Mouse (Mus musculus): Measurements from ENCODE around the gene Mfap2. TPM values are rescaled to one million over a fixed set of nuclear protein-coding genes. Genes with fewer than 3 reads are reported as not detected.

The Mfap2 gene
- polyA plus RNA-seq, 1 experiment from 2014 or later = 197 TPM

DNA sequence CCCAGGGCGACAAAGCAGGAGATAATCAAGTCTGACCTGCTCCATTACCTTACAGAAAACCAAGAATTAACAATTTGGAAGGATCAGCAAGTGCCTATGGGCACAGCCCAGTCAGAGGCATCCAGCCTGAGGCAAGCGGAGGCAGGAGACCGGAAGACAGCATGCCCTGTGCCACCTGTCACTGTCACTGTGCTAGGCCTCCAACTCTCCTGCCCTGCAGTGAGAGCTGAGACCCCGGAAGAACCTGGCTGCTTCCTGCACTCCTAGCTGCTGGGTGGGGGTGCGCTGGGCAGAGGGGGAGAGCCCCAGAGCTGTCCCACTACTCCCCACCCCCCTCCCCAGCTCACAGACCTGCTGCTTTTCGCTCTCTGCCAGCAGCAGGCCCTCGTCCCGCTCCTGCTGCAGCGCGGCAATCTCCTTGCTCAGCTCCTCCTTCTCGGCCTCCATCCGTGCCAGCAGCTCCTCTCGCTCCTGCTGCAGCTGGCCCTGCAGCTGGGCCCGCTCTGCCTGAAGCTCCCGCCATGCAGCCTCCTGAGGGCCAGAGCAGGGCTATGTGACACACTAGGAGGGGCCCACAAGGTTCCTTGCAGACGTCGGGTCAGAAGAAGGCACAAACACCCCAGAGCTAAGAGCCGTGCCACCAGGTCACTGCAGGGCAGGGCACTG, 20.5 kb downstream of the Mfap2 start:
- Histone ChIP-seq H3K9ac (ENCODE audit: low read length) (no peak overlapping the region), H3K4me1 (ENCODE audit: control insufficient read depth, insufficient read depth, low read length) (peaks cover 3% of the 10 kb centered on the region), H3K4me3 (ENCODE audit: low read length) (no peak overlapping the region), H3K9me3 (replicated peaks; ENCODE audit: control insufficient read depth, low read length) (no peaks in the 10 kb centered on the region), H3K27ac (ENCODE audit: low read length) (no peak overlapping the region), H3K4me2 (ENCODE audit: low read depth, low read length) (no peak overlapping the region), H3K36me3 (ENCODE audit: control insufficient read depth, insufficient read depth) (peaks cover 2% of the 10 kb centered on the region; the same call in 1 of the 2 replicates), H3K27me3 (ENCODE audit: control insufficient read depth, insufficient read depth, low read length) (no peaks in the 10 kb centered on the region)
- ATAC-seq (replicated peaks; ENCODE audit: extremely low read depth, insufficient read depth, low FRiP score) = no peak
- WGBS = 92% methylated on average over 18 of the region's 18 CpGs

DNA sequence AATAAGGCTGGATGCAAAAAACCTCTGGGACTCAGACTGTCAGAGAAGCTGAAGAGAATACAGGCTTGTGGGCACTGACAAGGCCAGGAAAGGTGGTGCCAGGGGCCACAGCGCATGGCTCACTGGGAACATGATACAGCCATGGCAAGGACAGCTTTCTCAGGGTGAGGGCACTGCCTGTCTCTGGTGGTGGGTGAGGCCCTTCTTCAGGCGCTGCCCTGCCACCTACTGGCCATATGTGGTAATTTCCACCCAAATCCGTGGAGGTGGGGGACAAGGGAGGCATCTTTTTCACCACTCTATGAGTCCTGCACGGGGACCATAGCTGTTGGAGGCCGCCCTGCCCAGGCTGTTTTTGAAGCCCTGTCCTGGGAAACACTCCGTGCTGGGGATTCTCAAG, 21.5 kb downstream of the Mfap2 start:
- Histone ChIP-seq H3K27me3 (ENCODE audit: control insufficient read depth, insufficient read depth, low read length) (no peaks in the 10 kb centered on the region), H3K4me3 (ENCODE audit: low read length) (no peak overlapping the region), H3K9ac (ENCODE audit: low read length) (no peak overlapping the region), H3K36me3 (ENCODE audit: control insufficient read depth, insufficient read depth) (peaks cover 2% of the 10 kb centered on the region; the same call in 1 of the 2 replicates), H3K27ac (ENCODE audit: low read length) (no peak overlapping the region), H3K4me1 (ENCODE audit: control insufficient read depth, insufficient read depth, low read length) (peaks cover 3% of the 10 kb centered on the region), H3K4me2 (ENCODE audit: low read depth, low read length) (no peak overlapping the region), H3K9me3 (replicated peaks; ENCODE audit: control insufficient read depth, low read length) (no peaks in the 10 kb centered on the region)
- 6% methylated on average over 6 of the region's 6 CpGs for WGBS
- ATAC-seq (replicated peaks; ENCODE audit: extremely low read depth, insufficient read depth, low FRiP score) = peak; percentile 67

DNA sequence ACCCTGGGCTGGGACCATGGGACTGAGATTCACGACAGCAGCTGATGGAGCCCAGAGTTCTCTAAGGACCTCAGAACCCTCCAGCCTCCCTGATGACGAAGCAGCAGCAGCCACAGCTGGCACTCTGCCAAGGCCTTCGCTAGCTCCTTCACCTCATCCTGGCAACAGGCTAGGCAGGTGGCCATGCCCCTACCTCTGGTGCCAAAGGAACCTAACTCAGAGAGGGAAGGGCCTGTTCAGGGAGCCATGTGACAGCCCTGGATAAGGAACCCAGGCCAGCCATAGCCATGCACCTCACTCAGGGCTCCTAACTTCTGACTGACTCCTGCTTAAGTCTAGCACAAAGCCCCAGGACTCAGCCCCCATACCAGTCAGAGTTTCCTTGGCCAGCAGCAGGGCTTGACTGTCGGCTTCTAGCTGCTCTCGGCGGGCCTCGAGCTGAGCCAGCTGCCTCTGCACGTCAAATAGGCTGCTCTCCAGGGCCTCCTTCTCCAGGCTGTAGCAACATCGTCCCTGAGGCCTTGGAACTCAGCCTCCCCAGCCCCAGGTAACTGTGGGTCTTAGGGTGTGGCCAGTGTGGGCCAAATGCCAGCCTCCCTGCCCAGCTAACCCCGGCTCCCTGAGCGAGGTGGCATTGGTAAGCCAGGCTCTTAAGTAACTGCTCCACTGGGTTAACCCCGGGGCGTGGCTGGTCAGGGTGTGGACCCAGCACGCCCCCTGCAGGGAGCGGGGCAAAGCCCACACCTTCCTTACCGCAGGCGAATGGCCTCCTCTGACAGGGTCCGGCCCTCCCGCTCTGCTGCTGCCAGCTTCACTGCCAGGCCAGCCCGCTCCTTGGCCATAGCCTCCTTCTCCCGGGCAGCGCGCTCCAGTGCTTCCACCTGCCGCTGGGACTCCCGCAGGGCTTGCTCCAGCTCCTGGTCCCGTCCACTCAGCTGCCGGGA, 23.7 kb downstream of the Mfap2 start:
- Histone ChIP-seq H3K9me3 (replicated peaks; ENCODE audit: control insufficient read depth, low read length) (no peaks in the 10 kb centered on the region), H3K4me2 (ENCODE audit: low read depth, low read length) (no peak overlapping the region), H3K36me3 (ENCODE audit: control insufficient read depth, insufficient read depth) (0 out of 2 replicates have a peak, but pooled peaks cover 5% of the 10 kb centered on the region), H3K27ac (ENCODE audit: low read length) (no peak overlapping the region), H3K27me3 (ENCODE audit: control insufficient read depth, insufficient read depth, low read length) (no peaks in the 10 kb centered on the region), H3K9ac (ENCODE audit: low read length) (no peak overlapping the region), H3K4me1 (ENCODE audit: control insufficient read depth, insufficient read depth, low read length) (peaks cover 3% of the 10 kb centered on the region), H3K4me3 (ENCODE audit: low read length) (no peak overlapping the region)
- WGBS = 71% methylated on average over 27 of the region's 27 CpGs
- no peak for ATAC-seq (replicated peaks; ENCODE audit: extremely low read depth, insufficient read depth, low FRiP score)

DNA sequence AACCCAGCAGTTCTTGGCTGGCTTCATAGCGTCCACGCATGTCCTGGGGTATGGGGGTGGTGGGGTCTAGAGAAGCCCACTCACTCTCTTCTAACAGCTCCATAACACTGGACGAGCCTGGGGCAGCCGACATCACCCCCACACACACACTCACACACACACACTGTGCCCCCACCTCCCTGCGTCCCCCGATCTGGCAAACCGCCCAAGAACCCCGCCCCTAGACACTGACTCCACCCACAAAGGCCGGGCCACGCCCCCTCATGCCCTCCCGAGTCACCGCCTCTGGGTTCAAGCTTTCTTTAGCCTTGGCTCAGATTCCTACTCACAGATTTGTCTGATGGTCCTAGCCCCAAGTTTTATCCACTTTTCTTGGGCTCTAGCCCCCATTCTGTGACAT, 30.9 kb downstream of the Mfap2 start:
- Histone ChIP-seq H3K27ac (ENCODE audit: low read length) (no peak overlapping the region), H3K4me1 (ENCODE audit: control insufficient read depth, insufficient read depth, low read length) (no peaks in the 10 kb centered on the region), H3K27me3 (ENCODE audit: control insufficient read depth, insufficient read depth, low read length) (no peaks in the 10 kb centered on the region), H3K9me3 (replicated peaks; ENCODE audit: control insufficient read depth, low read length) (no peaks in the 10 kb centered on the region), H3K4me3 (ENCODE audit: low read length) (no peak overlapping the region), H3K9ac (ENCODE audit: low read length) (no peak overlapping the region), H3K36me3 (ENCODE audit: control insufficient read depth, insufficient read depth) (peaks cover 14% of the 10 kb centered on the region; the same call in 1 of the 2 replicates), H3K4me2 (ENCODE audit: low read depth, low read length) (no peak overlapping the region)
- 39% methylated on average over 12 of the region's 12 CpGs for WGBS
- no peak for ATAC-seq (replicated peaks; ENCODE audit: extremely low read depth, insufficient read depth, low FRiP score)

DNA sequence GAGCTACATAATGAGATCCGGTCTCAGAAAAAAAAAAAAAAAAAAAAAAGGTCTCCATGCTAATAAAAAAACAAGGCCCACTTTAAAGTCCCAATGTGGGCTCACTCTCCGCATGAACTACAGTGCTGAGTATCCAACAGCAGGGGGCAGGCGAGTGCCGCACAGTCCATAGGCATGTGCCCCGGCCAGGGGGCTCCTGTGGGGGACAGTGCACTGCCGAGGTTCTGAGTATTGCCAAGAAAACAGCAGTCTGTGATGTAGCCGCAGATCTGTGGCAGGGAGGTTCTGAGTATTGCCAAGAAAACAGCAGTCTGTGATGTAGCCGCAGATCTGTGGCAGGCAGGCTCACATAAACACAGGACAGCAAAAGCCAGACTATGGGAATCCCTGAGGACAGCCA, 34.6 kb downstream of the Mfap2 start:
- Histone ChIP-seq H3K4me3 (ENCODE audit: low read length) (no peak overlapping the region), H3K36me3 (ENCODE audit: control insufficient read depth, insufficient read depth) (peaks cover 7% of the 10 kb centered on the region; the same call in 1 of the 2 replicates), H3K4me1 (ENCODE audit: control insufficient read depth, insufficient read depth, low read length) (no peaks in the 10 kb centered on the region), H3K4me2 (ENCODE audit: low read depth, low read length) (no peak overlapping the region), H3K27ac (ENCODE audit: low read length) (no peak overlapping the region), H3K27me3 (ENCODE audit: control insufficient read depth, insufficient read depth, low read length) (no peaks in the 10 kb centered on the region), H3K9me3 (replicated peaks; ENCODE audit: control insufficient read depth, low read length) (no peaks in the 10 kb centered on the region), H3K9ac (ENCODE audit: low read length) (no peak overlapping the region)
- ATAC-seq (replicated peaks; ENCODE audit: extremely low read depth, insufficient read depth, low FRiP score) = no peak; the same call in 1 of the 2 replicates
- 14% methylated on average over 8 of the region's 8 CpGs for WGBS

DNA sequence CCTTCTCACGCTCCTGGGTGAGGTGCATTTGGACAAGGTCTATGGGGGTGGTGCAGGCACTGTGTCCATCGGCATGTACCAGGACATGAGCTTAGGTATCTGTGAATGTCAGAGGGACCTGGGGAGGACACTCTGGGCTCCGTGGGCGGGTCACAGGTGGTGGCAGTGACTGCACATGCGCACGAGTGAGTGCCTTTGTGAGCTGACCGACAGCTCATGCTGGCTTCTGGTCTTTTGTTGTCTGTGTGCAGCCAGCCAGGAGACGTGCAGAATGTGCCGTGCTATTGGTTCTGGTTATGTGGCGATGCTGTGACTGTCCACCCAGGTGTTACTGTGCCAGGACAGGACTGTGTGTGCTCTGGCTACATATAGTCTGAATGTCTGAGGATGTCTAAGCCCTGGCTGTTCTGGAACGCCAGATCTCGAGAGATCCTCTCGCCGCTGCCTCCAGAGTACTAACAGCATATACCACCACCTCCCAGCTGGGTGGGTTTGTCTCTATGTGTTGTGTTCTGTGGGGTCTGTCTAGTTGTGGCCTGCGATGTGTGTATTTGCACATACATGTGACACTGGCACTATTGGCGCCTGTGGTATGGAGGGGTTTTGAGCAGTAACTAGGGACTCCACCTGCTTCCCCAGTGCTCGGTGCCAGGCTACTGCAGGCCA, 38.7 kb downstream of the Mfap2 start:
- no peak for ATAC-seq (replicated peaks; ENCODE audit: extremely low read depth, insufficient read depth, low FRiP score)
- Histone ChIP-seq H3K4me3 (ENCODE audit: low read length) (no peak overlapping the region), H3K36me3 (ENCODE audit: control insufficient read depth, insufficient read depth) (peaks cover 5% of the 10 kb centered on the region; the same call in 1 of the 2 replicates), H3K4me2 (ENCODE audit: low read depth, low read length) (no peak overlapping the region), H3K27me3 (ENCODE audit: control insufficient read depth, insufficient read depth, low read length) (no peaks in the 10 kb centered on the region), H3K9ac (ENCODE audit: low read length) (no peak overlapping the region), H3K9me3 (replicated peaks; ENCODE audit: control insufficient read depth, low read length) (no peaks in the 10 kb centered on the region), H3K27ac (ENCODE audit: low read length) (no peak overlapping the region), H3K4me1 (ENCODE audit: control insufficient read depth, insufficient read depth, low read length) (peaks cover 18% of the 10 kb centered on the region)
- 87% methylated on average over 17 of the region's 17 CpGs for WGBS

DNA sequence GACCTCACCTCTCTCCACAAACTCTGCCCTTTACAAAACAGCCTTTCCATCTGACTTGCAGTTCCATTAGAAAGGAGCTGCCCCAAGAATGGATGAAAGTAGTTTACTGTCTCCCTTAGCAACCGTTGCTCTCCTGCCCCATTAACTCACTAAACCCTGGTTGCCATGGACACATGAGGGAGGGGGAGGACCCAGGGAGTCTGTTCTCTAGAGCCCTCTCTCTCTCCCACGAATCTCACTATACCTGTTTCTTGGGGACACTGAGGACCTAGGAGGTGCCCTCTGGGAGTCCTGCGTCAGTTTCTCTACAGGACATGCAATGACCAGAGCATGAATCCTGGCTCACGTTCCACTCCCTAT, 39.2 kb downstream of the Mfap2 start:
- WGBS = 52% methylated on average over 4 of the region's 4 CpGs
- no peak for ATAC-seq (replicated peaks; ENCODE audit: extremely low read depth, insufficient read depth, low FRiP score)
- H3K4me1 ChIP-seq (ENCODE audit: control insufficient read depth, insufficient read depth, low read length) = peaks cover 22% of the 10 kb centered on the region
- H3K36me3 ChIP-seq (ENCODE audit: control insufficient read depth, insufficient read depth) = peaks cover 5% of the 10 kb centered on the region; the same call in 1 of the 2 replicates
- no peak overlapping the region for H3K9ac ChIP-seq (ENCODE audit: low read length)
- H3K9me3 ChIP-seq (replicated peaks; ENCODE audit: control insufficient read depth, low read length) = no peaks in the 10 kb centered on the region
- H3K4me3 ChIP-seq (ENCODE audit: low read length) = no peak overlapping the region
- no peak overlapping the region for H3K27ac ChIP-seq (ENCODE audit: low read length)
- no peak overlapping the region for H3K4me2 ChIP-seq (ENCODE audit: low read depth, low read length)
- H3K27me3 ChIP-seq (ENCODE audit: control insufficient read depth, insufficient read depth, low read length) = no peaks in the 10 kb centered on the region

DNA sequence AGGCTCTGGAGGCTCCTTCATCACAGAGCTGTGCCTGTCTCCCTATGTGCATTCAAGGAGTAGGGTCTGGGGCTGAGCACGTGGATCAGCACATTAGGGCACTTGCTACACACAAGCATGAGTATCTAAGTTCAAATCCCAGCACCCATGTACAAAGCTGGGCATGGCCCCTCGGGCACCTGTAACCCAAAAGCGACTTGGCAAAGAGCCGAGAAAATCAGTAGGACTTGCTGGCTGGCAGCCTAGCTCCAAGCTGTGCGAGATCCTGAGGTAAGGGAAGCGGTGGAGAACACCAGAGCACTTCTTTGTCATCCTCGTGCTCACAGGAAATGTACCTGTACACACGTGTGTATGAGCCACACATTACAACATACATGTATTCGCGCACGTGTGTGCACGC, 42.2 kb downstream of the Mfap2 start:
- no peaks in the 10 kb centered on the region for H3K27me3 ChIP-seq (ENCODE audit: control insufficient read depth, insufficient read depth, low read length)
- H3K9me3 ChIP-seq (replicated peaks; ENCODE audit: control insufficient read depth, low read length) = no peaks in the 10 kb centered on the region
- no peak for ATAC-seq (replicated peaks; ENCODE audit: extremely low read depth, insufficient read depth, low FRiP score)
- no peak overlapping the region for H3K9ac ChIP-seq (ENCODE audit: low read length)
- no peak overlapping the region for H3K4me3 ChIP-seq (ENCODE audit: low read length)
- peaks cover 22% of the 10 kb centered on the region for H3K4me1 ChIP-seq (ENCODE audit: control insufficient read depth, insufficient read depth, low read length)
- no peak overlapping the region for H3K4me2 ChIP-seq (ENCODE audit: low read depth, low read length)
- peaks cover 10% of the 10 kb centered on the region for H3K36me3 ChIP-seq (ENCODE audit: control insufficient read depth, insufficient read depth)
- 76% methylated on average over 12 of the region's 12 CpGs for WGBS
- no peak overlapping the region; the same call in 1 of the 2 replicates for H3K27ac ChIP-seq (ENCODE audit: low read length)

Data from heart, embryonic 16.5 days (tissue).